Mouse (Mus musculus) lung, postnatal 0 days (tissue): ENCODE measurements around the gene Clps. TPM values are rescaled to one million over a fixed set of nuclear protein-coding genes. Genes with fewer than 3 reads are reported as not detected.
A peak's percentile ranks its signal among the peaks of the same experiment; 100 is the strongest.

Source experiments
- ATAC-seq: fragments of 200-750 bp; cut with Nextera tagmentation; 2 replicates; pipeline ENCODE4 v1.8.0; 2017; ENCODE audit warnings: moderate library complexity
- DNase-seq: peaks from one replicate; pipeline ENCODE4 v3.0.0-alpha.2; 2016; ENCODE audit warnings: low spot score
- H3K27ac ChIP-seq: fragments of 300-500 bp; sonication (generic); 2 replicates; pipeline ENCODE4 v1.5.1; 2014; ENCODE audit warnings: antibody characterized with exemption, mild to moderate bottlenecking, low read length, mixed read lengths
- H3K27me3 ChIP-seq: fragments of 300-500 bp; sonication (generic); replicated peaks from 2 replicates; pipeline ENCODE4 v1.6.1; 2014; ENCODE audit warnings: low read length, mixed read lengths; ENCODE audit not compliant: insufficient read depth
- H3K36me3 ChIP-seq: fragments of 300-500 bp; sonication (generic); 2 replicates; pipeline ENCODE4 v1.6.1; 2014; ENCODE audit warnings: low read length, mixed read lengths; ENCODE audit not compliant: insufficient read depth
- H3K4me1 ChIP-seq: fragments of 300-500 bp; sonication (generic); 2 replicates; pipeline ENCODE4 v1.6.1; 2014; ENCODE audit warnings: antibody characterized with exemption, low read depth, low read length, mixed read lengths; ENCODE audit not compliant: insufficient read depth
- H3K4me2 ChIP-seq: fragments of 300-500 bp; sonication (generic); replicated peaks from 2 replicates; pipeline ENCODE4 v1.6.1; 2014; ENCODE audit warnings: low read depth, mild to moderate bottlenecking, low read length, moderate library complexity, mixed read lengths
- H3K4me3 ChIP-seq: fragments of 300-500 bp; sonication (generic); 2 replicates; pipeline ENCODE4 v1.5.1; 2014; ENCODE audit warnings: low read depth, low read length
- H3K9ac ChIP-seq: fragments of 300-500 bp; sonication (generic); replicated peaks from 2 replicates; pipeline ENCODE4 v1.6.1; 2014; ENCODE audit warnings: low read depth, mild to moderate bottlenecking
- H3K9me3 ChIP-seq: fragments of 300-500 bp; sonication (generic); 2 replicates; pipeline ENCODE4 v1.6.1; 2016; ENCODE audit warnings: low read length, mixed read lengths
- CTCF ChIP-seq: IDR thresholded peaks from 2 replicates; pipeline ENCODE4 v1.5.1; 2016; ENCODE audit warnings: antibody characterized with exemption, mild to moderate bottlenecking
- EP300 ChIP-seq: IDR thresholded peaks from 2 replicates; pipeline ENCODE4 v1.6.1; 2016; ENCODE audit warnings: antibody characterized with exemption, mild to moderate bottlenecking, control low read depth
- WGBS: fragments of 180-500 bp; shearing (Covaris S2); extraction: QIAGEN DNeasy Blood & Tissue Kit; methylation state at CpG from one replicate; pipeline ENCODE4 v1.1.7; 2014; 5-methylcytosine and 5-hydroxymethylcytosine counted together
- polyA plus RNA-seq: library from polyadenylated mRNA; unstranded; fragments of >200 nt; fragmentation: Nextera tagmentation; extraction: Ambion mirVana; gene quantifications from 2 replicates; pipeline ENCODE4 v1.2.1, GENCODE M21; 2015

Gene Clps
- 0.32 and 0.42 TPM in 2 replicates for polyA plus RNA-seq

DNA sequence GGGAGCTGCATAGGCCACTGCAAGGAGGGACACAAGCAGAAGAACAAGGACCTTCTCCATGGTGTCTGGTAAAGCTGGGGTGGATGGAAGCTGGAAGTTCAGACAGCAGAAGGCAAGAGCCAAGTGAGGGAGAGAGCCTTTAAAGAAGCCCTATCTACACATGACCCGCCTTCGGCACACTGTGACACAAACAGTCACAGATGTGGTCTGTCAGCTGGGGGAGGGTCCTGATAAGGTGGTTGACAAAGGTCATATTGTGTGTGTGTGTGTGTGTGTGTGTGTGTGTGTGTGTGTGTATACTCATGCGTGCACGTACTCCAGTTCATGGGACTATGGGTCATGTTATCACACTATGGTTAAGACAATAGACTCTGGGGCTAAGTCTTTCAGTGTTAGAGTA lies at the start of gene Clps:
Clps (minus strand) TSS at position 169 of the 400 bp plus-strand sequence.
- Histone ChIP-seq H3K4me2 (no peak within 1 kb of the TSS), H3K9me3 (no peaks in the 10 kb centered on the region), H3K27ac (no peak within 1 kb of the TSS; the same call in 1 of the 2 replicates), H3K4me1 (no peaks in the 10 kb centered on the region), H3K27me3 (no peaks in the 10 kb centered on the region), H3K36me3 (no peaks in the 10 kb centered on the region), H3K4me3 (no peak within 1 kb of the TSS), H3K9ac (no peak within 1 kb of the TSS)
- DNase-seq (no peak), ATAC-seq (no peak)
- TF ChIP-seq CTCF: no peak
- TF ChIP-seq EP300: no peak
- 61% methylated on average over 4 of the region's 4 CpGs for WGBS

GRCm38 (mm10) chr17:28609543-28609942 lies 49.0 kb upstream of the Clps start:
- no peak for TF ChIP-seq CTCF
- TF ChIP-seq EP300: no peak
- DNase-seq: no peak
- no peak overlapping the region for H3K4me2 ChIP-seq
- H3K9ac ChIP-seq: no peak overlapping the region
- H3K36me3 ChIP-seq: peaks cover 6% of the 10 kb centered on the region; the same call in 1 of the 2 replicates
- no peaks in the 10 kb centered on the region for H3K27me3 ChIP-seq
- no peak for ATAC-seq
- no peaks in the 10 kb centered on the region for H3K4me1 ChIP-seq
- H3K4me3 ChIP-seq: no peak overlapping the region
- no peaks in the 10 kb centered on the region for H3K9me3 ChIP-seq
- H3K27ac ChIP-seq: no peak overlapping the region
- 70% methylated on average over 3 of the region's 3 CpGs for WGBS

- H3K9me3 ChIP-seq: no peaks in the 10 kb centered on the region
Measured at GRCm38 (mm10) chr17:28601557-28602250, 41.1 kb upstream of the Clps start.

GRCm38 (mm10) chr17:28600780-28601179 lies 40.2 kb upstream of the Clps start:
- H3K27me3 ChIP-seq: no peaks in the 10 kb centered on the region
- TF ChIP-seq CTCF (no peak), EP300 (no peak)

More at GRCm38 (mm10) chr17:28601557-28602250, 41.1 kb upstream of the Clps start:
- Histone ChIP-seq H3K9ac (no peak overlapping the region), H3K36me3 (peaks cover 37% of the 10 kb centered on the region), H3K27me3 (no peaks in the 10 kb centered on the region), H3K4me1 (no peaks in the 10 kb centered on the region), H3K4me2 (no peak overlapping the region), H3K4me3 (no peak overlapping the region), H3K27ac (no peak overlapping the region)
- TF ChIP-seq CTCF (no peak), EP300 (no peak)
- DNase-seq: no peak
- no peak for ATAC-seq
- 91% methylated on average over 9 of the region's 9 CpGs for WGBS

DNA sequence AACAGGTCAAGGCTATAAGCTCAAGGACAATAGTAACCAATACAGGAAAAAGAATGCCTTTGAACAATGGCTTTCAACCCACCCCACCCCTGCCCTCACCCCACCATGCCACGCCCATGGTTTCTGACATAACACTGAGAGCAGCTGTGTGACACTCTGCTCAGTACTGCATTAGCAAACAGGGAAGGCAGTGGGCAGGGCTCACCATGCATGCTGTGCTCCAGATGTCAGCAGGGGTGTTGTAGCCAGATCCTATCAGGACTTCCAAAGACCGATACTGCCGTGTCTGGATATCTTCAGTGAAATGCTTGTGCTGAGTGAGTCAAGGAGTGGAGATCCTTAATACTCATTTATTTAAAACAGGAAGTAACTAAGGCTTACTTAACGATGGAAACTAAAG lies 33.4 kb upstream of the Clps start:
- no peak for DNase-seq
- no peak overlapping the region for H3K4me2 ChIP-seq
- no peak overlapping the region for H3K4me3 ChIP-seq
- H3K9me3 ChIP-seq: no peaks in the 10 kb centered on the region
- no peaks in the 10 kb centered on the region for H3K27me3 ChIP-seq
- no peak overlapping the region for H3K27ac ChIP-seq
- no peaks in the 10 kb centered on the region for H3K4me1 ChIP-seq
- no peak overlapping the region for H3K9ac ChIP-seq
- peaks cover 24% of the 10 kb centered on the region for H3K36me3 ChIP-seq
- ATAC-seq: no peak
- WGBS: 68% methylated on average over 4 of the region's 4 CpGs
- TF ChIP-seq EP300 (no peak), CTCF (no peak)

More at GRCm38 (mm10) chr17:28600780-28601179, 40.2 kb upstream of the Clps start:
- Histone ChIP-seq H3K4me2 (no peak overlapping the region), H3K27ac (no peak overlapping the region), H3K9me3 (no peaks in the 10 kb centered on the region), H3K36me3 (peaks cover 33% of the 10 kb centered on the region), H3K9ac (no peak overlapping the region), H3K4me3 (no peak overlapping the region), H3K4me1 (no peaks in the 10 kb centered on the region)
- DNase-seq: no peak
- no peak for ATAC-seq
- WGBS: 83% methylated on average over 5 of the region's 5 CpGs

DNA sequence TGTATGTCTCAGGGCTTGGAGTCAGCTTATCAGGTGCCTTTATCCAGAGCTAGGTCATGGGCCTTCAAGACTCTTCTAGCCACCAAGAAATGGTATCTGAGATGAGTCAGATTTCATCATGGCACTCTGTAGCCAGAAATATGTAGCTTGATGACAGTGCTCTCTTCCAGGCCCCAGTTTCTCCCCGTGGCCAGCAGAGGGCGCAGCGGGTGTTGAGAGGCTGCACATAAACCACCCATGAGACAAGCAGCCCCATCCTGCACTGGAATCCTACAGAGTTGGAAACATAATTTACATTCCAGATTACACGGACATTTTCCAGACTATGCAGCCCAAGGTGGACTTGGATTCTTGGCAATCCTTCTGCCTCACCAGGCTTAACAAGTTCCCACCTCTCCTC lies 32.4 kb upstream of the Clps start:
- peak; percentile 55 for ATAC-seq
- H3K4me1 ChIP-seq: no peaks in the 10 kb centered on the region
- H3K36me3 ChIP-seq: peaks cover 20% of the 10 kb centered on the region
- no peak overlapping the region for H3K9ac ChIP-seq
- no peaks in the 10 kb centered on the region for H3K27me3 ChIP-seq
- peak; percentile 60 for DNase-seq
- no peak overlapping the region for H3K27ac ChIP-seq
- no peaks in the 10 kb centered on the region for H3K9me3 ChIP-seq
- 14% methylated on average over 4 of the region's 4 CpGs for WGBS
- TF ChIP-seq CTCF (peak; percentile 89), EP300 (no peak)
- H3K4me2 ChIP-seq: no peak overlapping the region
- no peak overlapping the region for H3K4me3 ChIP-seq
